Mouse (Mus musculus): ENCODE data around the gene Gpr27. TPM values are rescaled to one million over a fixed set of nuclear protein-coding genes. Genes with fewer than 3 reads are reported as not detected.

Gpr27 gene
- polyA plus RNA-seq, 2 experiments: 0.03 to 0.05 TPM

GRCm38 (mm10) chr6:99726576-99727303 lies 34.3 kb downstream of the Gpr27 start:
- ATAC-seq (ENCODE audit: insufficient read depth) (no peak), DNase-seq (ENCODE audit: low read depth in 3 of 3, low spot score in 3 of 3) (no peak)
- H3K27ac ChIP-seq: no peak overlapping the region
- H3K4me3 ChIP-seq (ENCODE audit: insufficient read depth in 1 of 2, low read depth in 2 of 2, low read length in 2 of 2): no peak overlapping the region
- TF ChIP-seq EP300 (IDR thresholded peaks at IDR 0.05; ENCODE audit: low read depth) (no peak), CTCF (IDR thresholded peaks at IDR 0.05; ENCODE audit: low read depth) (no peak)
- no peaks in the 10 kb centered on the region for H3K4me1 ChIP-seq (replicated peaks; ENCODE audit: control insufficient read depth in 2 of 2, insufficient read depth in 2 of 2, low read length in 1 of 2)
- 5% methylated on average over 22 of the region's 22 CpGs for WGBS (ENCODE audit: insufficient replicate concordance)
- no peak overlapping the region for H3K9ac ChIP-seq (replicated peaks)
- no peaks in the 10 kb centered on the region for H3K36me3 ChIP-seq (replicated peaks; ENCODE audit: control insufficient read depth, insufficient read depth, low read depth)
- H3K4me2 ChIP-seq (ENCODE audit: low read depth): peak overlapping the region; percentile 42
- H3K27me3 ChIP-seq (ENCODE audit: control insufficient read depth, insufficient read depth, low read length): peaks cover 31% of the 10 kb centered on the region
- H3K9me3 ChIP-seq (ENCODE audit: control insufficient read depth, low read length): no peaks in the 10 kb centered on the region

GRCm38 (mm10) chr6:99729853-99730252 lies 37.4 kb downstream of the Gpr27 start:
- Histone ChIP-seq H3K4me3 (ENCODE audit: insufficient read depth in 1 of 2, low read depth in 2 of 2, low read length in 2 of 2) (no peak overlapping the region), H3K4me2 (ENCODE audit: low read depth) (no peak overlapping the region), H3K27me3 (ENCODE audit: control insufficient read depth, insufficient read depth, low read length) (peaks cover 27% of the 10 kb centered on the region), H3K27ac (no peak overlapping the region), H3K36me3 (replicated peaks; ENCODE audit: control insufficient read depth, insufficient read depth, low read depth) (no peaks in the 10 kb centered on the region), H3K9me3 (ENCODE audit: control insufficient read depth, low read length) (no peaks in the 10 kb centered on the region), H3K4me1 (replicated peaks; ENCODE audit: control insufficient read depth in 2 of 2, insufficient read depth in 2 of 2, low read length in 1 of 2) (no peaks in the 10 kb centered on the region), H3K9ac (replicated peaks) (no peak overlapping the region)
- DNase-seq (ENCODE audit: low read depth in 3 of 3, low spot score in 3 of 3): no peak
- TF ChIP-seq CTCF (IDR thresholded peaks at IDR 0.05; ENCODE audit: low read depth): no peak
- TF ChIP-seq EP300 (IDR thresholded peaks at IDR 0.05; ENCODE audit: low read depth): no peak
- ATAC-seq (ENCODE audit: insufficient read depth): no peak
- 57% methylated on average over 4 of the region's 4 CpGs for WGBS (ENCODE audit: insufficient replicate concordance)

GRCm38 (mm10) chr6:99731926-99732325 lies 39.4 kb downstream of the Gpr27 start:
- no peak for ATAC-seq (ENCODE audit: insufficient read depth)
- peaks cover 10% of the 10 kb centered on the region; the same call in 1 of the 2 replicates for H3K27me3 ChIP-seq (ENCODE audit: control insufficient read depth, insufficient read depth, low read length)
- no peak overlapping the region for H3K4me2 ChIP-seq (ENCODE audit: low read depth)
- H3K4me1 ChIP-seq (replicated peaks; ENCODE audit: control insufficient read depth in 2 of 2, insufficient read depth in 2 of 2, low read length in 1 of 2): no peaks in the 10 kb centered on the region
- TF ChIP-seq EP300 (IDR thresholded peaks at IDR 0.05; ENCODE audit: low read depth) (no peak), CTCF (IDR thresholded peaks at IDR 0.05; ENCODE audit: low read depth) (no peak)
- H3K4me3 ChIP-seq (ENCODE audit: insufficient read depth in 1 of 2, low read depth in 2 of 2, low read length in 2 of 2): no peak overlapping the region
- H3K9me3 ChIP-seq (ENCODE audit: control insufficient read depth, low read length): no peaks in the 10 kb centered on the region
- H3K27ac ChIP-seq: no peak overlapping the region
- no peaks in the 10 kb centered on the region for H3K36me3 ChIP-seq (replicated peaks; ENCODE audit: control insufficient read depth, insufficient read depth, low read depth)
- 47% methylated on average over 4 of the region's 4 CpGs for WGBS (ENCODE audit: insufficient replicate concordance)
- no peak for DNase-seq (ENCODE audit: low read depth in 3 of 3, low spot score in 3 of 3)
- H3K9ac ChIP-seq (replicated peaks): no peak overlapping the region

GRCm38 (mm10) chr6:99732673-99733072 lies 40.2 kb downstream of the Gpr27 start:
- no peak for ATAC-seq (ENCODE audit: insufficient read depth)
- 69% methylated on average over 8 of the region's 8 CpGs for WGBS (ENCODE audit: insufficient replicate concordance)

GRCm38 (mm10) chr6:99734666-99735065 lies 42.2 kb downstream of the Gpr27 start:
- H3K27me3 ChIP-seq (ENCODE audit: control insufficient read depth, insufficient read depth, low read length): no peaks in the 10 kb centered on the region
- H3K9me3 ChIP-seq (ENCODE audit: control insufficient read depth, low read length): no peaks in the 10 kb centered on the region
- no peak for DNase-seq (ENCODE audit: low read depth in 3 of 3, low spot score in 3 of 3)
- no peaks in the 10 kb centered on the region for H3K36me3 ChIP-seq (replicated peaks; ENCODE audit: control insufficient read depth, insufficient read depth, low read depth)
- WGBS (ENCODE audit: insufficient replicate concordance): 58% methylated on average over 5 of the region's 5 CpGs
- TF ChIP-seq CTCF (IDR thresholded peaks at IDR 0.05; ENCODE audit: low read depth) (no peak), EP300 (IDR thresholded peaks at IDR 0.05; ENCODE audit: low read depth) (no peak)
- no peak overlapping the region for H3K9ac ChIP-seq (replicated peaks)
- H3K4me1 ChIP-seq (replicated peaks; ENCODE audit: control insufficient read depth in 2 of 2, insufficient read depth in 2 of 2, low read length in 1 of 2): no peaks in the 10 kb centered on the region
- ATAC-seq (ENCODE audit: insufficient read depth): no peak
- H3K27ac ChIP-seq: no peak overlapping the region
- no peak overlapping the region for H3K4me3 ChIP-seq (ENCODE audit: insufficient read depth in 1 of 2, low read depth in 2 of 2, low read length in 2 of 2)
- H3K4me2 ChIP-seq (ENCODE audit: low read depth): no peak overlapping the region

More at GRCm38 (mm10) chr6:99732673-99733072, 40.2 kb downstream of the Gpr27 start:
- H3K36me3 ChIP-seq (replicated peaks; ENCODE audit: control insufficient read depth, insufficient read depth, low read depth): no peaks in the 10 kb centered on the region
- no peak overlapping the region for H3K4me3 ChIP-seq (ENCODE audit: insufficient read depth in 1 of 2, low read depth in 2 of 2, low read length in 2 of 2)
- DNase-seq (ENCODE audit: low read depth in 3 of 3, low spot score in 3 of 3): no peak
- H3K27me3 ChIP-seq (ENCODE audit: control insufficient read depth, insufficient read depth, low read length): peaks cover 3% of the 10 kb centered on the region; the same call in 1 of the 2 replicates
- H3K27ac ChIP-seq: no peak overlapping the region
- TF ChIP-seq EP300 (IDR thresholded peaks at IDR 0.05; ENCODE audit: low read depth) (no peak), CTCF (IDR thresholded peaks at IDR 0.05; ENCODE audit: low read depth) (no peak)
- H3K9ac ChIP-seq (replicated peaks): no peak overlapping the region
- no peaks in the 10 kb centered on the region for H3K4me1 ChIP-seq (replicated peaks; ENCODE audit: control insufficient read depth in 2 of 2, insufficient read depth in 2 of 2, low read length in 1 of 2)
- H3K9me3 ChIP-seq (ENCODE audit: control insufficient read depth, low read length): no peaks in the 10 kb centered on the region
- H3K4me2 ChIP-seq (ENCODE audit: low read depth): no peak overlapping the region
